Mouse (Mus musculus) liver, embryonic 12.5 days (tissue): ENCODE results near the gene Cntd1. TPM values are rescaled to one million over a fixed set of nuclear protein-coding genes. Genes with fewer than 3 reads are reported as not detected.

Experiments used
- polyA plus RNA-seq: library from polyadenylated mRNA; unstranded; fragments of >200 nt; fragmentation: Nextera tagmentation; extraction: Ambion mirVana; gene quantifications from 2 replicates; pipeline ENCODE4 v1.2.1, GENCODE M21; 2016

The Cntd1 gene
- polyA plus RNA-seq, 1 experiment from 2014 or later, result 0.74 TPM

Other genes starting within 250 kb of the Cntd1 start
- gene Naglu, start 209.0 kb upstream of the Cntd1 start, polyA plus RNA-seq, result 6.3 and 7.0 TPM in 2 replicates
- 0.08 TPM in 1 of 2 replicates, not detected in the other for gene Hsd17b1, start 200.6 kb upstream of the Cntd1 start, polyA plus RNA-seq
- 26.4 and 28.5 TPM in 2 replicates for gene Coasy, start 196.4 kb upstream of the Cntd1 start, polyA plus RNA-seq
- 34.9 and 35.7 TPM in 2 replicates for gene Mlx, start 191.7 kb upstream of the Cntd1 start, polyA plus RNA-seq
- gene Psmc3ip, start 183.6 kb upstream of the Cntd1 start, polyA plus RNA-seq, result 28.2 and 28.3 TPM in 2 replicates
- gene Retreg3, start 159.1 kb upstream of the Cntd1 start, polyA plus RNA-seq, result 12.7 and 13.0 TPM in 2 replicates
- gene Tubg1, start 159.1 kb upstream of the Cntd1 start, polyA plus RNA-seq, result 55.2 and 59.6 TPM in 2 replicates
- 0.57 and 0.62 TPM in 2 replicates for gene Tubg2, start 123.1 kb upstream of the Cntd1 start, polyA plus RNA-seq
- gene Cntnap1, start 108.5 kb upstream of the Cntd1 start, polyA plus RNA-seq, result 0.17 and 0.26 TPM in 2 replicates
- gene Plekhh3, start 107.7 kb upstream of the Cntd1 start, polyA plus RNA-seq, result 2.7 and 2.8 TPM in 2 replicates
- gene Ccr10, start 103.6 kb upstream of the Cntd1 start, polyA plus RNA-seq, result 0.07 TPM in 1 of 2 replicates, not detected in the other
- 9.8 and 10.3 TPM in 2 replicates for gene Ezh1, start 52.5 kb upstream of the Cntd1 start, polyA plus RNA-seq
- gene Ramp2, start 33.0 kb upstream of the Cntd1 start, polyA plus RNA-seq, result 32.6 and 33.5 TPM in 2 replicates
- 106 TPM in 2 replicates for gene Vps25, start 25.3 kb upstream of the Cntd1 start, polyA plus RNA-seq
- 11.3 and 12.3 TPM in 2 replicates for gene Wnk4, start 18.4 kb upstream of the Cntd1 start, polyA plus RNA-seq
- gene Coa3, start 102 bp downstream of the Cntd1 start, polyA plus RNA-seq, result 144 and 150 TPM in 2 replicates
- gene Becn1, start 23.3 kb downstream of the Cntd1 start, polyA plus RNA-seq, result 115 and 119 TPM in 2 replicates
- 263 and 273 TPM in 2 replicates for gene Psme3, start 37.2 kb downstream of the Cntd1 start, polyA plus RNA-seq
- 2.2 TPM in 2 replicates for gene Aoc2, start 46.1 kb downstream of the Cntd1 start, polyA plus RNA-seq
- gene Aoc3, start 51.6 kb downstream of the Cntd1 start, polyA plus RNA-seq, result 0.05 and 0.06 TPM in 2 replicates
- gene G6pc, start 88.5 kb downstream of the Cntd1 start, polyA plus RNA-seq, result not detected in 2 replicates
- 67.0 and 72.7 TPM in 2 replicates for gene Aarsd1, start 138.6 kb downstream of the Cntd1 start, polyA plus RNA-seq
- gene Gm27029, start 145.8 kb downstream of the Cntd1 start, polyA plus RNA-seq, result 3.6 and 4.2 TPM in 2 replicates
- gene Rundc1, start 146.1 kb downstream of the Cntd1 start, polyA plus RNA-seq, result 9.8 TPM in 2 replicates
- 1.3 and 2.1 TPM in 2 replicates for gene Ptges3l, start 146.3 kb downstream of the Cntd1 start, polyA plus RNA-seq
- gene Rpl27, start 163.3 kb downstream of the Cntd1 start, polyA plus RNA-seq, result 378 and 390 TPM in 2 replicates
- gene Ifi35, start 169.4 kb downstream of the Cntd1 start, polyA plus RNA-seq, result 35.8 and 37.1 TPM in 2 replicates
- gene Rnd2, start 186.0 kb downstream of the Cntd1 start, polyA plus RNA-seq, result 3.6 and 3.9 TPM in 2 replicates
- 11.8 and 12.2 TPM in 2 replicates for gene Vat1, start 187.2 kb downstream of the Cntd1 start, polyA plus RNA-seq